Mouse (Mus musculus) right cerebral cortex, adult 18-20 months (tissue): Measurements from ENCODE around the gene Pcnx2.

Experiments
- DNase-seq: peaks from one replicate; pipeline ENCODE4 v3.0.0; 2022; ENCODE audit warnings: mixed read lengths

The Pcnx2 gene

GRCm38 (mm10) chr8:125702868-125703473 is 195.1 kb downstream of the Pcnx2 start:
- no peak for DNase-seq
